Mouse (Mus musculus): ENCODE data around the gene Ncmap. TPM values are rescaled to one million over a fixed set of nuclear protein-coding genes. Genes with fewer than 3 reads are reported as not detected.

The Ncmap gene
- polyA plus RNA-seq, 1 experiment: 4.7 TPM

- H3K27ac ChIP-seq (ENCODE audit: insufficient read depth, low read length): peak within 1 kb of the TSS; percentile 95
- no peaks in the 10 kb centered on the region for H3K27me3 ChIP-seq (ENCODE audit: control insufficient read depth, insufficient read depth, low read length)
- no peak for TF ChIP-seq CTCF (IDR thresholded peaks at IDR 0.05; ENCODE audit: borderline replicate concordance, insufficient read depth, low read depth, low read length)
- peak; percentile 50; the same call in 1 of the 2 replicates for TF ChIP-seq POLR2A (IDR thresholded peaks at IDR 0.05; ENCODE audit: borderline replicate concordance, insufficient read depth, low read length)
- H3K4me1 ChIP-seq (ENCODE audit: control insufficient read depth, insufficient read depth, low read length): peaks cover 9% of the 10 kb centered on the region
- DNase-seq: peak; percentile 83
- peak within 1 kb of the TSS; percentile 96 for H3K4me3 ChIP-seq (replicated peaks; ENCODE audit: insufficient read depth, low read depth, low read length)
- under 1% methylated on average over 77 of the region's 79 CpGs for WGBS
These were observed 35.7 kb upstream of the Ncmap start, which contains the start of gene Rcan3 for GRCm38 (mm10) chr4:135433443-135434394. TSS of gene Rcan3 (minus strand) at chr4:135433853.

- WGBS: 1% methylated on average over 10 of the region's 10 CpGs
- no peaks in the 10 kb centered on the region for H3K27me3 ChIP-seq (ENCODE audit: control insufficient read depth, insufficient read depth, low read length)
- TF ChIP-seq CTCF (IDR thresholded peaks at IDR 0.05; ENCODE audit: borderline replicate concordance, insufficient read depth, low read depth, low read length) (no peak), POLR2A (IDR thresholded peaks at IDR 0.05; ENCODE audit: borderline replicate concordance, insufficient read depth, low read length) (no peak)
- peaks cover 9% of the 10 kb centered on the region for H3K4me1 ChIP-seq (ENCODE audit: control insufficient read depth, insufficient read depth, low read length)
- H3K4me3 ChIP-seq (replicated peaks; ENCODE audit: insufficient read depth, low read depth, low read length): peak overlapping the region; percentile 96
- DNase-seq: peak in 1 of 2 experiments; percentile 43
- peak overlapping the region; percentile 95 for H3K27ac ChIP-seq (ENCODE audit: insufficient read depth, low read length)
These were observed 35.0 kb upstream of the Ncmap start for GRCm38 (mm10) chr4:135433086-135433442.

GRCm38 (mm10) chr4:135429990-135430760 is 32.1 kb upstream of the Ncmap start:
- peak; percentile 84 to 91 for DNase-seq
- TF ChIP-seq CTCF (IDR thresholded peaks at IDR 0.05; ENCODE audit: borderline replicate concordance, insufficient read depth, low read depth, low read length) (no peak), POLR2A (IDR thresholded peaks at IDR 0.05; ENCODE audit: borderline replicate concordance, insufficient read depth, low read length) (peak; percentile 26; the same call in 1 of the 2 replicates)
- H3K4me1 ChIP-seq (ENCODE audit: control insufficient read depth, insufficient read depth, low read length): peaks cover 25% of the 10 kb centered on the region
- 39% methylated on average over 8 of the region's 8 CpGs for WGBS
- H3K4me3 ChIP-seq (replicated peaks; ENCODE audit: insufficient read depth, low read depth, low read length): no peak overlapping the region
- peak overlapping the region; percentile 91 for H3K27ac ChIP-seq (ENCODE audit: insufficient read depth, low read length)
- no peaks in the 10 kb centered on the region for H3K27me3 ChIP-seq (ENCODE audit: control insufficient read depth, insufficient read depth, low read length)

- H3K4me1 ChIP-seq (ENCODE audit: control insufficient read depth, insufficient read depth, low read length): peaks cover 30% of the 10 kb centered on the region
- 27% methylated on average over 4 of the region's 4 CpGs for WGBS
- H3K4me3 ChIP-seq (replicated peaks; ENCODE audit: insufficient read depth, low read depth, low read length): no peak overlapping the region
- DNase-seq: no peak
- TF ChIP-seq POLR2A (IDR thresholded peaks at IDR 0.05; ENCODE audit: borderline replicate concordance, insufficient read depth, low read length) (no peak), CTCF (IDR thresholded peaks at IDR 0.05; ENCODE audit: borderline replicate concordance, insufficient read depth, low read depth, low read length) (no peak)
- H3K27ac ChIP-seq (ENCODE audit: insufficient read depth, low read length): peak overlapping the region; percentile 59; the same call in 1 of the 2 replicates
- H3K27me3 ChIP-seq (ENCODE audit: control insufficient read depth, insufficient read depth, low read length): no peaks in the 10 kb centered on the region
These were observed 31.4 kb upstream of the Ncmap start for GRCm38 (mm10) chr4:135429383-135429782.

DNA sequence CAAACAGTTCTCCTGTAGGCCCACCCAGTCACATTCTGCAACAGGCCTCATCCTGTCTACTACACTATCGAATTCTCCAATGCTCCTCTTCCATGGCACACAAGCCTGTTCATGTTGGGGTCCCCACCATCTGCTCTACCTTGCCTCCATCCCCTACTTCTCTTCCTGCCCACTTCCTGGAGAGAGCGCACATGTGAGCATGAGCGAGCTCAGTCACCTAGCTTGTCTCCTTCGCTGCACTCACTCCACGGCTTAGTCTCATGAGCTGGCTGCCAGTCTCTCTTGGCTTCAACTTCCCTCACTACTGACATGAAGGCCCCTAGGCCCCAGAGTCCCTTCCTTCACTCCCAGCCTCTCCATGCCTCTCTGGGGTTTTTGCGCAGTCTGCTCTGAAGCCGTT is 28.6 kb upstream of the Ncmap start:
- H3K27me3 ChIP-seq (ENCODE audit: control insufficient read depth, insufficient read depth, low read length): no peaks in the 10 kb centered on the region
- no peak for TF ChIP-seq CTCF (IDR thresholded peaks at IDR 0.05; ENCODE audit: borderline replicate concordance, insufficient read depth, low read depth, low read length)
- no peak for TF ChIP-seq POLR2A (IDR thresholded peaks at IDR 0.05; ENCODE audit: borderline replicate concordance, insufficient read depth, low read length)
- H3K4me3 ChIP-seq (replicated peaks; ENCODE audit: insufficient read depth, low read depth, low read length): no peak overlapping the region
- no peak for DNase-seq
- peaks cover 34% of the 10 kb centered on the region for H3K4me1 ChIP-seq (ENCODE audit: control insufficient read depth, insufficient read depth, low read length)
- WGBS: 30% methylated on average over 7 of the region's 7 CpGs
- peak overlapping the region; percentile 9 for H3K27ac ChIP-seq (ENCODE audit: insufficient read depth, low read length)

- WGBS: 25% methylated on average over 9 of the region's 9 CpGs
These were observed 27.6 kb upstream of the Ncmap start for GRCm38 (mm10) chr4:135425625-135426024.

DNA sequence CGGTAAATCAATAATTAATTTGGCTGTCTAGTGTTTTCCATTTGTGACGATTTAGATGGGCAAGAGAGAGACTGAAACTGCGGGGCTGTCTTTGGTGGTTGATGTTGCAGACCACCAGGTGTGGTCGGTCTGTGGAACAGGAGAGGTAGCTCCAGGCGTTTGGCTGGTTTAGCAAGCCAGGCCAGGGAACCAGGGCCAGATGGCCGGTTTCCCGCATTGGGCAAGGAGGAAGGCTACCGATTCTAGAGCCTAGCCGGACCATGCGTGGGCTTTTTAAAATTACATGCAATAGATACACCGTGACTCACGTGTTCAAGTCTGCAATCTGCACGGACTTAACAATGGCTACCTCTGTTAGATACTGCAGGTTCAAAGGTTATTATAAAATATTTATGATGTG is 22.9 kb upstream of the Ncmap start:
- WGBS: 16% methylated on average over 13 of the region's 13 CpGs
- H3K27ac ChIP-seq (ENCODE audit: insufficient read depth, low read length): peak overlapping the region; percentile 35; the same call in 1 of the 2 replicates
- TF ChIP-seq CTCF (IDR thresholded peaks at IDR 0.05; ENCODE audit: borderline replicate concordance, insufficient read depth, low read depth, low read length) (no peak), POLR2A (IDR thresholded peaks at IDR 0.05; ENCODE audit: borderline replicate concordance, insufficient read depth, low read length) (no peak)
- no peak overlapping the region for H3K4me3 ChIP-seq (replicated peaks; ENCODE audit: insufficient read depth, low read depth, low read length)
- H3K27me3 ChIP-seq (ENCODE audit: control insufficient read depth, insufficient read depth, low read length): no peaks in the 10 kb centered on the region
- DNase-seq: peak; percentile 60 to 68
- H3K4me1 ChIP-seq (ENCODE audit: control insufficient read depth, insufficient read depth, low read length): peaks cover 26% of the 10 kb centered on the region

More at GRCm38 (mm10) chr4:135425625-135426024, 27.6 kb upstream of the Ncmap start:
- Histone ChIP-seq H3K27me3 (ENCODE audit: control insufficient read depth, insufficient read depth, low read length) (no peaks in the 10 kb centered on the region), H3K4me3 (replicated peaks; ENCODE audit: insufficient read depth, low read depth, low read length) (no peak overlapping the region), H3K4me1 (ENCODE audit: control insufficient read depth, insufficient read depth, low read length) (peaks cover 40% of the 10 kb centered on the region), H3K27ac (ENCODE audit: insufficient read depth, low read length) (peak overlapping the region; percentile 39; the same call in 1 of the 2 replicates)
- no peak for TF ChIP-seq POLR2A (IDR thresholded peaks at IDR 0.05; ENCODE audit: borderline replicate concordance, insufficient read depth, low read length)
- no peak for TF ChIP-seq CTCF (IDR thresholded peaks at IDR 0.05; ENCODE audit: borderline replicate concordance, insufficient read depth, low read depth, low read length)
- DNase-seq: peak; percentile 66 to 74
